Mouse (Mus musculus) macrophage (primary cell): Measurements from ENCODE around the gene Appl1. TPM values are rescaled to one million over a fixed set of nuclear protein-coding genes. Genes with fewer than 3 reads are reported as not detected.
"Not testable (repeated sequence)": the region's sequence is repeated elsewhere in the genome, so short reads cannot be mapped to it uniquely, and the experiment has no call there.

Source experiments
- H3K27ac ChIP-seq: fragments of 350-480 bp; formaldehyde crosslinking; 2 replicates; pipeline ENCODE4 v1.9.0; 2021
- H3K36me3 ChIP-seq: fragments of 350-480 bp; formaldehyde crosslinking; 2 replicates; pipeline ENCODE4 v1.9.0; 2021; ENCODE audit errors: inconsistent target
- H3K4me3 ChIP-seq: fragments of 350-480 bp; formaldehyde crosslinking; 2 replicates; pipeline ENCODE4 v1.9.0; 2021; ENCODE audit errors: inconsistent target
- H3K79me2 ChIP-seq: fragments of 350-480 bp; formaldehyde crosslinking; 2 replicates; pipeline ENCODE4 v1.9.0; 2021; ENCODE audit errors: inconsistent target
- WGBS: methylation state at CpG from one replicate; pipeline ENCODE4 v1.1.7; 2026; ENCODE audit warnings: inconsistent platforms; ENCODE audit not compliant: missing documents; 5-methylcytosine and 5-hydroxymethylcytosine counted together
- polyA plus RNA-seq: library from polyadenylated mRNA; stranded (reverse); fragments of 250-400 nt; gene quantifications from 3 replicates; pipeline ENCODE4 v1.2.4, GENCODE M21; 2018; ENCODE audit warnings: inconsistent platforms

Appl1 gene
- polyA plus RNA-seq, 1 experiment from 2014 or later = 15.8 TPM

DNA sequence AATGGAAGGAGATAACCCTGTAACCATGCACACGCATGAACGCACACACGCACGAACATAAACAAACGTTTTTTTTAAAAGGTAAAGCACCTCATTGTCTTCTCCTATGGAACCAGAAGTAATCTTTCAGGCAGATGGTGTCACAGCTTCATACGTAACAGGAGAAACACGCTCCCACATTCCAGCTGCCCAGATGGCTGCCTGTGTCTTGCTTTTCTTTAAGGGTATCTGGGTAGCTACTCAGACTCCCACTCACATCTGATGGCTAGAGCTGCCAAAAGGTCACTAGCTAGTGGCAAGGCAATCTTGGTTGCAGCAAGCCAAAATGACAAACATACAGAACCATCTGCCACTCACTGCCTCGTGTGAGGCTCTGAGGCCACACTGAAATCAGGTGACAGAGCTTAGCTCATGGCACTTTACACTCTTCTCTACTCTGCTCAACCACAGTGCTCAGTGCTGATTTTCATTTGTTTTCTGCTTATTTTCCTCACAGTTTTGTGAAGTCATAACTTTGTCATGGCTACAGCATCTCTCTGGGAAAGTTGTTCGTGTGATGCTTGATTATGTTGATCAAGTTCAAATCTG, 57.3 kb downstream of the Appl1 start:
- no peaks in the 10 kb centered on the region for H3K79me2 ChIP-seq
- no peak overlapping the region for H3K27ac ChIP-seq
- 93% methylated on average over 9 of the region's 9 CpGs for WGBS
- H3K4me3 ChIP-seq = no peak overlapping the region
- 0 out of 2 replicates have a peak, but pooled peaks cover 5% of the 10 kb centered on the region for H3K36me3 ChIP-seq

DNA sequence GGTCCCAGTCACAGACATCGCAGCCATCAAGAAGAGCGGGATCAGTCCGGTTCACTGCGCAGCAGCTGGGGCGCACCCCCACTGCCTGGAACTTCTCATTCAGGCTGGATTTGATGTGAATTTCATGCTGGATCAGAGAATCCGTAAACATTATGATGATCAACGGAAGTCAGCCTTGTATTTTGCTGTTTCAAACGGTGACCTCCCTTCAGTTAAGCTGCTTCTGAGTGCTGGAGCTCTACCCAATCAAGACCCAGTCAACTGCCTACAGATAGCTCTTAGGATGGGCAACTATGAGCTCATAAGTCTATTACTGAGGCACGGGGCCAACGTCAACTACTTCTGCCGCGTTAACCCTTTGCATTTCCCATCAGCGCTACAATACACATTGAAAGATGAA, 59.2 kb downstream of the Appl1 start:
- Histone ChIP-seq H3K4me3 (no peak overlapping the region), H3K36me3 (no peaks in the 10 kb centered on the region), H3K27ac (no peak overlapping the region), H3K79me2 (no peaks in the 10 kb centered on the region)
- 94% methylated on average over 13 of the region's 13 CpGs for WGBS

DNA sequence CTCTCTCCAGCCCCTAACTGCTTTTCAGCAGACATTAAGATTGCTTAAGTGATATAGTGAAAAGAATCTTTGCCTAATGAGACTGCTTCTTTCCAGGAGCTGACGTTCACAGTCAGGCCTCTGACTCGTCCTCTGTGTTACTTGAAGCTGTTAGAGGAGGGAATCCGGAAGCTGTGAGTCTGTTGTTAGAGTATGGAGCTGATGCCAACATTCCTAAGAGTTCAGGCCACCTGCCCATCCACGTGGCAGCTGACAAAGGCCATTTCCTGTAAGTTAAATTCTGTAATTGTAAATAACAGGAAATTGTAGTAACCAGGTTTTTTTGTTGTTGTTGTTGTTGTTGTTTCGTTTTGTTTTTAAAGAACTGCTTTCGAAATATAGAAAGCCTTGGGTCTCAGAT, 59.8 kb downstream of the Appl1 start:
- no peaks in the 10 kb centered on the region for H3K36me3 ChIP-seq
- H3K79me2 ChIP-seq = no peaks in the 10 kb centered on the region
- WGBS = 83% methylated on average over 6 of the region's 6 CpGs
- H3K27ac ChIP-seq = no peak overlapping the region
- no peak overlapping the region for H3K4me3 ChIP-seq

DNA sequence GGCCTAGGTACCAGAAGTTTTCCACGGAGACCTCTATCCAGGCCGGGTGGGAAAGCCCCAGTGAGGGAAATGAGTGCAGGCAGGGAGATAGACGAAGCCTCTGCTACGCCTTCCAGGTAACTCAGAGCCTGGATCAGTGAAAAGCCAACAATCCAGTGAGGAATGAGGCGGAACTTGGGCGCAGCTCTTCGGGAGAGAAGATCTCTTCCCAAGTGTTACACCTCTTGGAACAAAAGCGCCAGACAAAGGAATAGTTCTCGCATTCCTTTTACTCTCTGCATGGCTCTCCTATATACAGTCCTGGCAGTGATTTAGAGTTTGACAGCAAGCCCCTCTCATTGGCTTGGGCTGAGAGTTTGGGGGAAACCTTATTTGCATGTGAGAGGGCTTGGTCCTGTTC, 60.6 kb downstream of the Appl1 start:
- H3K27ac ChIP-seq, H3K36me3 ChIP-seq, H3K79me2 ChIP-seq, H3K4me3 ChIP-seq: not testable (repeated sequence)
- 84% methylated on average over 9 of the region's 9 CpGs for WGBS

DNA sequence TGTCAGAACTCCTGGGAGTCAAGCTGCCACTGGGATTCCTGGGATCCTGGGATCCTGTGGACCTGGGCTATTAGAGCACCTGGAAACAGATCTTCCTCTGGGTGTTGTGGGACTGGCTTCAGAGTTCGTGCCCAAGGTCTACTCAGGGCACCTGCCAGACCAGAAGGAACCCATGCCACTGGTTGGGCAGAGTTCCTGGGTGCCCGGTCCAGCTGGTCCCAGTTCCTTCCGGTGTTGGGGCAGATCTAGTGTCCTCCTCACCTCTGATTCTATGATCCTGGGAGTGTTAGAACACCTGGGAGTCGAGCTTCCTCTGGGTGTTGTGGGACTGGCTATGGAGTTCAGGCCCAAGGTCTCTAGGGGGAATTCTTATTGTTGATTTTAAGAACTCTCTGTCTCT, 63.6 kb downstream of the Appl1 start:
- Histone ChIP-seq H3K36me3 (no peaks in the 10 kb centered on the region), H3K27ac (no peak overlapping the region), H3K79me2 (no peaks in the 10 kb centered on the region), H3K4me3 (no peak overlapping the region)
- 98% methylated on average over 4 of the region's 4 CpGs for WGBS

DNA sequence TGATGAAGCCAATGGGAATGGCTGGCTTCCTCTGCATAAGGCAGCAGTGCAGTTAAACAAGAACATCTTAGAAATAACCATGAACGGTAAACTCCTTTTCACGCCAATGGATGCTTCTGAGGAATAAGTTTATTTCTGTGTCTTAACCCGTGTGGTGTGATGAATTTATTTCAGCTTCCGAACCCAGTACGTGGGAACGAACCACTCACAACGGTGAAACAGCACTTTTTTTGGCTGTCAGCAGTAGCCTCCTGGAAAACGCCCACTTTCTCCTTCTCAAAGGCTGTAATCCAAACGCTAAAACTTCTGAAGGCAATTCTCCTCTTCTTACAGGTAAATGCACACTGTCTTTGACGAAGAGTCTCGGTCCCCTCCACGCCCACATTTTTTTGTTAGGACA, 70.1 kb downstream of the Appl1 start:
- H3K79me2 ChIP-seq = no peaks in the 10 kb centered on the region
- no peak overlapping the region for H3K27ac ChIP-seq
- H3K36me3 ChIP-seq = no peaks in the 10 kb centered on the region
- H3K4me3 ChIP-seq = no peak overlapping the region
- WGBS = 89% methylated on average over 12 of the region's 12 CpGs

DNA sequence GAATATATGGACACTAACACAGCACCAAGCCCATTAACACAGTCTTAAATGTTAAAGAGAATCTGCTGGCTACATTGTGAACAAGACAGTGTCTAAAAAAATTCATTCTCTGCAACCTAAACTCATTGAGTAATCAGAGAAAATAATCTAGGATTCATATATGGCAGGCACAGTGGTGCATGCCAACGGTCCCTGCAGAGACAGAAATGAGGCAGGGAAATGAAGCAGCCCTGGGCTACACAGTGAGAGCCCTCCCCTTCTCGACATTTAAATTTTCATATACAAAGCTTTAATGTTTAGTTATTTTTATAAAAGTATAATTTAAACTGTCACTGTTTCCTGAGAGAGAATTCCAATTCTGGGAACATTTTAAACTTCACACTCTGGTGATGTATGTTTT, 71.5 kb downstream of the Appl1 start:
- Histone ChIP-seq H3K79me2 (no peaks in the 10 kb centered on the region), H3K36me3 (no peaks in the 10 kb centered on the region), H3K4me3 (no peak overlapping the region), H3K27ac (no peak overlapping the region)
- 100% methylated on average over 2 of the region's 2 CpGs for WGBS

DNA sequence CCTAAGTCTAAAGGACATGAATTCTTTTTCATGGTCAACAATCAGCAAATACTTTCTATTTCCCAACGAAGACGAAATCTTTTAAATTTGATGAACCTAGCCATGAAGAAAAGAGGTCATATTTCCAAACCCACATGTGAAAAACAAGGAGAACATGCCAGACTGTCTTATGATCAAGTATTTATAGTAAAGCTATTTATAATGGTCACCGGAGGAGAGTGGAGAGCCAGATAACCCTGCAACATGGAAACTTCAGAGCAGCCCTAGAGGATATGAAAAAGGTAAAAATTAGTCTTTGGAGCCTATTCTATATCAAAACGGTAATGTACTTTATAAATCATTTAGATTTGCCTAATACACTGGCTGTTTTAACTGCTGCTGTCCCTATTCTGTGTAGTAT, 76.6 kb downstream of the Appl1 start, which contains the start of gene Asb14:
Asb14 (plus strand) TSS at position 166 of the 400 bp plus-strand sequence.
- no peaks in the 10 kb centered on the region for H3K79me2 ChIP-seq
- H3K36me3 ChIP-seq = no peaks in the 10 kb centered on the region
- WGBS = 95% methylated on average over 4 of the region's 4 CpGs
- H3K4me3 ChIP-seq = no peak within 1 kb of the TSS
- H3K27ac ChIP-seq = no peak within 1 kb of the TSS

DNA sequence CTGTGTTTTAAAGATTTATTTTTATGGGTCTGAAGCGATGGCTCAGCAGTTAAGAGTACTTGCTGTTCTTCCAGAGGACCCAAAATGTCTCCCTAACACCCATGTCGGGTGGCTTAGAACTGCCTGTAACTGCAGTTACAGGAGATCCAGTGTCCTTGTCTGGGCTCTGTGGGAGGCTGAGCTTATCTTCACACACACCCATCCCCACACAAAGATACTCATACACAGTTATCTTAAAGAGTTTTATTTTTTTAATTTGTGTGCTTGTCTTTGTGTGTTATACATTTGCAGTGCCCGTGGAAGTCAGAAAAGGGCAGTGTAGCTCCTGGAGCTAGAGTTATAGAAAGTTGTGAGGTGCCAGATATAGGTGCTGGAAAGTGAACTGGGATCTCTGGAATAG, 80.3 kb downstream of the Appl1 start:
- Histone ChIP-seq H3K36me3 (no peaks in the 10 kb centered on the region), H3K27ac (no peak overlapping the region), H3K79me2 (no peaks in the 10 kb centered on the region), H3K4me3 (no peak overlapping the region)
- 89% methylated on average over 3 of the region's 3 CpGs for WGBS

DNA sequence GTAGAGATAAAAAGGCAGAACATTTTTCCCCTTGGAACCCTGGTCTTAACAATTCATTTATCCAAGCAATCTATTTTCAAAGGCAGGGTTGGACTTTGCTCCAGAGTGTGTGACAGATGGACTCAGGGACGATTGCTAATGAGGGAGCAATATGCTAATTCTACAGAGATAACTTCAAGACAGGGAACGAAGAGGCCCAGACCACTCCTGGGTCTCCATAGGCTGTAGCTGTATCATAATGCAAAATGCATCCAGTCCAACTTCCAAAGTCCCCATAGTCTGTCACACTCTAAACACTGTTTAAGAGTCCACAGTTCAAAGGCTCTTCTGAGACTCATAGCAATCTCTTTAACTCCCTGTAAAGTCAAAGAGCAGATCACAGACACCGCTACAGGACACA, 83.8 kb downstream of the Appl1 start:
- no peaks in the 10 kb centered on the region for H3K36me3 ChIP-seq
- WGBS = 83% methylated on average over 3 of the region's 3 CpGs
- no peak overlapping the region for H3K4me3 ChIP-seq
- no peak overlapping the region for H3K27ac ChIP-seq
- H3K79me2 ChIP-seq = no peaks in the 10 kb centered on the region

DNA sequence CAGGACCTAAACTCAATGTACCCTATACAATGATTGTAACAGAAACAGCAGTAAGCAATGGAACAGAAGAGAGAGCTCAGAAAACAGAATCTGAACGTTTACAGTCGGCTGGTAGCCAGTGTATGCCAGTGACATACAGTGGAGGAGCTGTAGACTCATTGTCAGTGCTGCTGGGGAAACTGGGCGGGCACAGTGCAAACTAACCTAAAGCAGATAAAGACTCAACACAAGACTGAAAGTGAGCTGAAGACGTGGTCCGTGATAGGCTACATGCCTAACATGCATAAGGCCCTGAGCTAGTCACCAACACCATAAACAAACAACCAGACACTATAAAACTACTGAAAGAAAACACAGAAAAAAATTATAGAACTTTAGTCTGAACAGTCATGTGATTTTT, 89.3 kb downstream of the Appl1 start:
- Histone ChIP-seq H3K4me3 (no peak overlapping the region), H3K36me3 (no peaks in the 10 kb centered on the region), H3K79me2 (no peaks in the 10 kb centered on the region), H3K27ac (no peak overlapping the region)
- WGBS = 84% methylated on average over 5 of the region's 5 CpGs

DNA sequence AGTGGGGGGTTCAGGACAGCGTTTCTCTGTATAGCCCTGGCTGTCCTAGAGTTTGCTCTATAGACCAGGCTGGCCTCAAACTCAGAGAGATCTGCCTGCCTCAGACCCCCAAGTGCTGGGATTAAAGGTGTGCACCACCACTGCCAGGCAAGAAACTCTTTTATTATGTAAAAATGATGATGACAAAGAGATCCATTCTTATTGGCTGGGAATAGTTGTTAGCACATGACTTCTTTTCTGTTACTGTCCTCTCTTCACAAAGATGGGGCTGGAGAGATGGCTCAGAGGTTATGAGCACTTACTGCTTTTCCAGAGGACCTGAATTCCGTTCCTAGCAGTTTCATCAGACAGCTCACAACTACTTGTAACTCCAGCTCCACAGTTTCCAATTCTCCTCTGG, 91.1 kb downstream of the Appl1 start:
- 75% methylated on average over 2 of the region's 2 CpGs for WGBS
- no peak overlapping the region for H3K27ac ChIP-seq
- H3K36me3 ChIP-seq = no peaks in the 10 kb centered on the region
- H3K4me3 ChIP-seq = no peak overlapping the region
- no peaks in the 10 kb centered on the region for H3K79me2 ChIP-seq

DNA sequence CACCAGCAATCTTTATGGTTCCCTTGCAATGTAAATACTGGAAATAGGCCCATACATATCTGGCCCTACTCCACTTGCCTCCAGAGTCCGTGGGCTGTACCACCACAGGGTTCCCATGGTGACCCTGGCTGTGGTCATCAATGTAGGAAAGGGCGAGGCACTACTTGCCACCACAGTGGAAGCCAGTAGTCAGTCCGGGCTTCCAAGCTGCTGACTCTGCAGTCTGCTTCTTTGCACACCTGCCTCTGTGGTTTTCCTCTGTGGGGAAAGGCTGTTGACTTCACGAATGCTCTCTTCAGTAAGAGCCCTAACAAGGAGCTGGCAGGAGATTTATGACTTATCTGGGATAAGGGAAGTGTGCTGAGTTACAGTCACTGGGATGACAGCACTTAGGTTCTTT, 92.3 kb downstream of the Appl1 start:
- H3K27ac ChIP-seq = no peak overlapping the region
- no peak overlapping the region for H3K4me3 ChIP-seq
- H3K36me3 ChIP-seq = no peaks in the 10 kb centered on the region
- H3K79me2 ChIP-seq = no peaks in the 10 kb centered on the region
- WGBS = 14% methylated on average over 4 of the region's 4 CpGs
